Mouse (Mus musculus) kidney, adult 2 months (tissue): ENCODE results near the gene Avpi1. TPM values are rescaled to one million over a fixed set of nuclear protein-coding genes. Genes with fewer than 3 reads are reported as not detected.

Experiments used
- DNase-seq: peaks from one replicate; pipeline ENCODE4 v3.0.0; 2021
- H3K27ac ChIP-seq: fragments of 200-500 bp; 2 replicates; pipeline ENCODE4 v1.5.1; 2012; ENCODE audit warnings: low read depth, low read length, control low read depth, inconsistent platforms; ENCODE audit not compliant: insufficient read depth
- H3K27me3 ChIP-seq: fragments of 200-500 bp; replicated peaks from 2 replicates; pipeline ENCODE4 v1.6.1; 2012; ENCODE audit warnings: mild to moderate bottlenecking, moderate library complexity, low read length, inconsistent platforms; ENCODE audit not compliant: control insufficient read depth, insufficient read depth
- H3K36me3 ChIP-seq: fragments of 200-500 bp; 2 replicates; pipeline ENCODE4 v1.6.1; 2012; ENCODE audit warnings: mild to moderate bottlenecking, moderate library complexity, low read length, inconsistent platforms; ENCODE audit not compliant: control insufficient read depth, insufficient read depth
- H3K4me1 ChIP-seq: fragments of 200-500 bp; 2 replicates; pipeline ENCODE4 v1.6.1; 2011; ENCODE audit warnings: low read length; ENCODE audit not compliant: control insufficient read depth, insufficient read depth
- H3K4me3 ChIP-seq: fragments of 200-500 bp; 2 replicates; pipeline ENCODE4 v1.5.1; 2011; ENCODE audit warnings: mild to moderate bottlenecking, low read depth, low read length, control low read depth; ENCODE audit not compliant: insufficient read depth
- CTCF ChIP-seq: fragments of 200-500 bp; conservative IDR thresholded peaks from 2 replicates; pipeline ENCODE4 v1.5.1; 2011; ENCODE audit warnings: low read depth, mild to moderate bottlenecking, control low read depth, low read length, moderate library complexity, mixed read lengths; ENCODE audit not compliant: insufficient read depth, insufficient read length
- POLR2A ChIP-seq: fragments of 200-500 bp; IDR thresholded peaks from one replicate; pipeline ENCODE4 v1.6.1; 2011; ENCODE audit warnings: low read depth, low read length, control low read depth
- WGBS: fragments of 180-500 bp; shearing (Covaris S2); methylation state at CpG from one replicate; pipeline ENCODE4 v1.1.7; 2018; 5-methylcytosine and 5-hydroxymethylcytosine counted together
- polyA plus RNA-seq: library from polyadenylated mRNA; depleted of rRNA; stranded (reverse); fragments of >200 nt; gene quantifications from 2 replicates; pipeline ENCODE4 v1.2.3, GENCODE M21; 2012

Gene Avpi1
- polyA plus RNA-seq, 1 experiment: 19.5 TPM

DNA sequence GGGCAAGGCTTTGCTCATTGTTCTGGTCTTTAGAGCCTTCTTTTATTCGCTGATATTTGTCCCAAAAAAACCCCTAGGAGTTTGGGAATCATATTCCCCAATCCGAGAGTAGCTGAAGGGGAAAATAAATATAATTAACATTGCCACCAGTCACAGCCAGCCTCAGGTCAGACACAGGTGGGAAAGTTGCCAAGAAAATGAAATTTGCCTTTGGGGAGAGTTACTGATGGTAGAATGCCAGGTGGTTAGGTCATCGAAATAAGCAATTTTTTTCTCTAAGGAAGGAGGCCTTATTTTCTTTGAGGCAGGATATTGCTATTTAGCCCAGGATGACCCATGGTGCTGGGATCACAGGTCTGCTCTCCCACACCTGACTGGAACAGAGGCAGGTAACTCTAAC, 37.9 kb upstream of the Avpi1 start:
- Histone ChIP-seq H3K27ac (no peak overlapping the region), H3K4me1 (peaks cover 10% of the 10 kb centered on the region), H3K36me3 (no peaks in the 10 kb centered on the region), H3K27me3 (no peaks in the 10 kb centered on the region), H3K4me3 (no peak overlapping the region)
- DNase-seq: peak; percentile 31
- WGBS: 27% methylated on average over 3 of the region's 3 CpGs
- TF ChIP-seq CTCF (no peak), POLR2A (no peak)

DNA sequence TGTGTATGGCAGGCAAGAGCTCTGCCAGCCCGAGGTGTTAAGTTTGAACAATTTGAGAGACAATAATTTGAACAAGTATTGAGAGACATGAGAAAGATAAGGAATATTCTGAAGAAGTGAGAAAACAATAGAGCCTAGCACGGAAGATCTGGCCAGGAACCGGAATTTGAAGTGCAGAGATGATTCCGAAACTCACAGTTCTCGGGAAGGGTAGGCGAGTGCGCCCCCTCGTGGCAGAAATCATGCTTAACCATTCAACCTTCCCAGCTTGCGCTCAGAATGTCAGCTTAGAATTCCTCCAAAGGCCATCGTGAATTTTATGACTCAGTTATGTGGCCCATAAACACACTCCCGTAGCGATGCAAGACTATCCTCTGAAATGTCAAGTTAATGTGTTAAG, 37.3 kb upstream of the Avpi1 start:
- 1% methylated on average over 12 of the region's 12 CpGs for WGBS
- Histone ChIP-seq H3K4me1 (peaks cover 4% of the 10 kb centered on the region; the same call in 1 of the 2 replicates), H3K4me3 (no peak overlapping the region), H3K27me3 (no peaks in the 10 kb centered on the region), H3K36me3 (no peaks in the 10 kb centered on the region), H3K27ac (no peak overlapping the region)
- DNase-seq: peak; percentile 87
- no peak for TF ChIP-seq POLR2A
- TF ChIP-seq CTCF: peak; percentile 97

DNA sequence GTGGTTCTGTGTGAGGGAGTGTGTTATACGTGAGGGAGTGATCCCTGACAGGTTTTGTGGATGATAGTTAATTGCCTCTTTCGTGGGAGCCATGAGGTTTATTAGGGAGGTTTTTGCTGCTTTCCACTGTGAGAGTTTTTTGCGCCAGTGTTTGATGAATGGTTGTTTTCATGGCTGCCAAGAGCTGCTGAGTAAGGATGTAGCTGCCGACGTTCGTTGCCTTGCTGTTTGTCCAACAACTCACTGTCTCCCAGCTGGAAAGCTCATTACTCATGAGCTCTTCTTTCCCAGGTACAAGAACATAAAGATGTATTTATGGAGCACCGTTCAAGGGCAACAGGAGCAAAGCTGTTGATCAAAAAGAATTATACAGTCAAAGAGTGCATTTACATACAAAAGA, 35.3 kb upstream of the Avpi1 start:
- Histone ChIP-seq H3K27me3 (no peaks in the 10 kb centered on the region), H3K36me3 (no peaks in the 10 kb centered on the region), H3K4me1 (peaks cover 3% of the 10 kb centered on the region; the same call in 1 of the 2 replicates), H3K4me3 (no peak overlapping the region), H3K27ac (no peak overlapping the region)
- no peak for TF ChIP-seq CTCF
- TF ChIP-seq POLR2A: no peak
- WGBS: 17% methylated on average over 7 of the region's 7 CpGs
- no peak for DNase-seq

DNA sequence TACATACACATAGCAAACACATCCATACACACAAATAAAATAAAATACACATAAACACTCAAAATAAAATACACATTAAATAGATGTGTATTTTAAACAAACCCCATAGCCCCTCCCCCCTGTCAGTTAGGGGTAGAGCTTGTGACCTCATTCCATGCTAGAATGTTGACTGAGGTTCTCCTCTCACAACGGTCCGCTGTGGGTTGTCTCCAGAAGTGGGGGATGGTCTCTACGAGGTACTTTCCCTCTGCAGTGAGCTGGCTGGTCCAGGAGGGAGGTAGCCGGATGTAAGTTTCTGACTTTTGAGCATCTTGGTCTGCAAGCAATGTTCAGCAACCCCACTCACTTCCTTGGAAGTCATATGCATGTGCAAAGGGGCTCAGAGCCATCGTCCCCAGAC, 34.9 kb upstream of the Avpi1 start, which contains the start of gene Zfyve27:
Gene Zfyve27 (plus strand): TSS at position 188 of the 400 bp plus-strand sequence.
- TF ChIP-seq POLR2A: no peak
- Histone ChIP-seq H3K27me3 (no peaks in the 10 kb centered on the region), H3K27ac (no peak within 1 kb of the TSS), H3K36me3 (no peaks in the 10 kb centered on the region), H3K4me3 (no peak within 1 kb of the TSS), H3K4me1 (peaks cover 3% of the 10 kb centered on the region; the same call in 1 of the 2 replicates)
- no peak for DNase-seq
- WGBS: 25% methylated on average over 5 of the region's 5 CpGs

- Histone ChIP-seq H3K27ac (no peak overlapping the region), H3K36me3 (no peaks in the 10 kb centered on the region), H3K4me1 (no peaks in the 10 kb centered on the region), H3K4me3 (no peak overlapping the region), H3K27me3 (no peaks in the 10 kb centered on the region)
- TF ChIP-seq CTCF (no peak), POLR2A (no peak)
- WGBS: 59% methylated on average over 13 of the region's 13 CpGs
- DNase-seq: no peak
These were observed 29.6 kb upstream of the Avpi1 start for GRCm38 (mm10) chr19:42158246-42159017.

DNA sequence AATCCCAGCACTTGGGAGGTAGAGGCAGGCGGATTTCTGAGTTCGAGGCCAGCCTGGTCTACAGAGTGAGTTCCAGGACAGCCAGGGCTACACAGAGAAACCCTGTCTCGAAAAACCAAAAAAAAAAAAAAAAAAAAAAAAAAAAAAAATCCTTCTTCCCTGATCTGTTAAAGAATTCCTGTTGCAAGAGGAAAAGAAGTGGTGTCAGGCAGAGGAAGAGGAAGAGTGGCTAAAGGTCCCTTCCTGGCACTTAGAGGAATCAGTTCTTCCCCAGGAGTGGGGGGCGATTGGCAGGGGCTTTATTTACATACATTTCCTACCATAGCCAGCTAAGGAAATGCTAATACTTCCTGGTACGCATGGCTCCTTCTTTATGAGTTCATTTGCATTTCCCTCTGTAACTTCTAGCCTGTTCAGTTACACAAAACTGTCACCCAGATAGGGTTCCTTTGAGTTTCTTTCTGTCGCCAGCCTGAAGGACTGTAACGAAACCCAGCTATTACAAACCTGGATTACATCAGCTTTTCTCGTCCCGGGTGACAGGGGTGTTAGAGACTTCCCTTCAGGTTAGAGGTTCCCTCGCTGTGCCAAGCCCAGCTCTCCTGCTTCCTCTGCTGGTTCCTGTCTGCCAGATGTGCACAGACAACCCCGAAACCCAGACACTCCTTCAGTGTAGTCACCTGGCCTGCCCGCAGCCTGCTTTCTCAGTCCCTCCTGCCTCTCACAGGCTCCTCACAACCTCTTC, 28.8 kb upstream of the Avpi1 start:
- H3K4me1 ChIP-seq: no peaks in the 10 kb centered on the region
- WGBS: 58% methylated on average over 12 of the region's 12 CpGs
- H3K27me3 ChIP-seq: no peaks in the 10 kb centered on the region
- TF ChIP-seq CTCF (no peak), POLR2A (no peak)
- no peak overlapping the region for H3K27ac ChIP-seq
- DNase-seq: no peak
- no peak overlapping the region for H3K4me3 ChIP-seq
- no peaks in the 10 kb centered on the region for H3K36me3 ChIP-seq

DNA sequence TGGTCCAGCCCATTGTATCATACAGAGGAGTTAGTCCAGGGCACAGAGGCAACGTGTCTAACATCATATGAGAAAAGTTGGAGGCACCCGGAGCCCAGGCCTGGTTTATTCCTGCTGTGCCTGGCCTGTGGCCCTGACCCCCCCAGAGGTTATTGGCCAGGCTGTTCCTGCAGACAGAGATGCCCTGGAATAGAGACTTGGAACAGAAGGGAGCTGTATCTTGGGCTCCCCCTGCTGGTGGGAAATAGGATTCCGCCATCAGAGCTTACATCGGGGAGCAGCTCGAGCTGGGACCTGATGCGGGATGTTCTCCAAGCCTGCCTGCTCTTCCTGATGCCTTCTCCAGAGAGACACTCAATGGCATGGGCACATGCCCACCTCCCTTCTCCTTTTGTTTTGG, 23.1 kb upstream of the Avpi1 start:
- no peak overlapping the region for H3K27ac ChIP-seq
- no peaks in the 10 kb centered on the region for H3K36me3 ChIP-seq
- TF ChIP-seq CTCF: peak; percentile 90
- TF ChIP-seq POLR2A: no peak
- 3% methylated on average over 6 of the region's 6 CpGs for WGBS
- no peak overlapping the region for H3K4me3 ChIP-seq
- no peaks in the 10 kb centered on the region for H3K27me3 ChIP-seq
- H3K4me1 ChIP-seq: peaks cover 3% of the 10 kb centered on the region; the same call in 1 of the 2 replicates
- DNase-seq: peak; percentile 91
